Mouse (Mus musculus): ENCODE results near the gene Atp6v1c2.

Atp6v1c2 gene

DNA sequence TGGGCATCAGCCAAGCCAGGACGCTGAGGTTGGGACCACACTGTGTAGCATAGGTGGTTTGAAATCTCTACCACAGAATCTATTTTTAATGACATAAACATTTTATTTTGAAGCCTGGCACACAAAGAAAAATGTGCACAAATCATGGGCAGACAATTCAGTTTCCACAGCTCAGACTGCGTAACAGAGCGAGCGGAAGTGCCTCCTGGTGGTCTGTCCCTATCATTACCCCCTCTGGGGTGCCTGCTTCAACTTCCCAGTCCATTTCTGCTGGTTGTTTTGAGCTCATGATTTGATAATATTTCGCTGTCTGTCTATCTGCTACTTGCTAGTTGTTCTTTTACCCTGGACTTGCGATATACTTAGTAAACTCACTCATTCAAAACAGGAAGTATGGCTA lies 73.6 kb downstream of the Atp6v1c2 start:
- DNase-seq, result no peak

DNA sequence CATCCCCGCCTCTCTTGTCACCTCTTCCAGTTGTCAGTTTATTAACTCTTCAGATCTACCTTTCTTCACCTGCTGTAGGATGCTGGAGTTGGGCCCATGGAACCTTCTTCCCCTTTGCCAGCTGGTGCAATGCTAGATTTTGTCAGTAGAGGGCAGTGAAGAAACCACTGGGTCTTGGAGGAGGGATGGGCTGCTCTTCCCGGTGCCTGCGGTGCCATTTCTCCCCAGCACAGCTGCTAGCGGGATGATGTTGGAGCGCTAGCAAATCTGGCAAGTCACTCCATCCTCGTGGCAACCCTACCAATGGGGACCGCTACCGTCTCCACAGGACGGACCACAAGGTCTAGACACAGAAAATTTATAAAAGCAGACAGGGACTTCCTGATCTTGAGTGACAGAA lies 76.1 kb downstream of the Atp6v1c2 start:
- DNase-seq, result peak; percentile 46

DNA sequence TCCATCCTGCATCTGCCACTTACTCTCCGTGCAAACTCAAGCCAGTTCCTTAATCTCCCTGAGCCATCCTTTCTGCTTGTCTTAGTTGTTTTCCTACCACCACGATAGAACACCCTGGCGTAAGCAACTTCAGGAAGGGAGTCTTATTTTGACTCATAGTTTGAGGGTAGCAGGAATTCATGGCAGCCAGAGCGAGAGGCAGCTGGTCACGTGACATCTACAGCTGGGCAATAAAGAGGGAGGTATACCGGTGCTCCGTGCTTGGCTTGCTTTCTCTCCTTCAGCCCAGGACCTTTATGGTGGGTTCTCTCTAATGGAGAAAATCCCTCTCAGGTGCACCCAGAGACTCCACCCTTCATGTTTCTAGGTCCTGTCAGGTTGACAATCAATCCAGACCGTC lies 78.2 kb downstream of the Atp6v1c2 start:
- DNase-seq, result no peak

DNA sequence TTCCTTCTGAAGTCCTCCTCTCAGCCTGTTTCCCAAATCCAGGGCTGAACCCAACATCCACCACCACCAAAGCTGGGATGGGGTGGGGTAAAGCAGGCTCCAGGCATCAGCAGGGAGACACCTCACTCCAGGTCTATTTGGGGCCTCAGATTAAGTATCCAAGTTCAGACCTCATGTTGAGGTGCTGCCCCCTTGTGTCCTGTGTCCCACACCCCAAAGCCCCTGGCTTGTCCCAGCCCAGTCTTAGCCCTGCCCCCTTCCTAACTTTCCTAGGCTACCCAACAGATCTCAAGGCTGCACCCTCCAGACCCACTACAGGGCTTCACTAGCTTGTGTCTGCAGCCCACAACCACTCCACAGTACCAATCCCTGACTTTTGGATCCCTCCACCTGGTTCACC lies 87.1 kb downstream of the Atp6v1c2 start:
- no peak for DNase-seq

DNA sequence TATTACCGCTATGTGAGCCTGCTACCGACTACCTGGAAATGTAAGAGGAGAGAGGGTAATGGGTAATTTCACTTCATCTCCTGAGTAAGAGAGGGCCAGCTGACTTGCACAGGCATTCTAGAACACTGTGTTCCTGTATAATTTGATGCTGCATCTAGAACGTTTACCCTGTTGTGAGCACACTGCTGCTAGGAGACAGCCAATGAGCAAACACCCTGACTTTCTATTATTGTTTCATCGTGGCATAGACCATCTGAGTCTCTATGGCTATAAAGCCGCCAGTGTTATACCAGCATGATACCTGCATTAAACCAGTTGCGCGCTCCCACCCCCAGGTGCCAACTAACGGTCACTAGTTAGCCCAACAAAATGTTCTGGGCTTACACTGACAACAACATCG lies 87.5 kb downstream of the Atp6v1c2 start:
- DNase-seq, result no peak

DNA sequence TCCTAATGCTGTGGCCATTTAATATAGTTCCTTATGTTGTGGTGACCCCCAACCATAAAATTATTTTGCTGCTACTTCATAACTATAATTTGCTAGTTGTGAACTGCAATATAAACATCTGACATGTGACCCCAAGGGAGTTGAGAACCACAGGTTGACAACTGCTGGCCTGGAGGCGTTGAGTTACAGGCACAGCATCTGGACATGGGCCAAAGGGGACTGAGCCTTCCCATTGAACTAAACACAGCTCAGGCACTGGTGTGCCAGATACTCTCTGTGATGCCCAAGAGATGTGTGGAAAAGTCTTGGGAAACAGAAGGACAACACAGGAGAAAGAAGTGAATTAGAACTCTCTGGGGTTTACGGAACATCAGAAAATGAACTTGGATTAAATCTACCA lies 88.1 kb downstream of the Atp6v1c2 start:
- DNase-seq, result no peak

DNA sequence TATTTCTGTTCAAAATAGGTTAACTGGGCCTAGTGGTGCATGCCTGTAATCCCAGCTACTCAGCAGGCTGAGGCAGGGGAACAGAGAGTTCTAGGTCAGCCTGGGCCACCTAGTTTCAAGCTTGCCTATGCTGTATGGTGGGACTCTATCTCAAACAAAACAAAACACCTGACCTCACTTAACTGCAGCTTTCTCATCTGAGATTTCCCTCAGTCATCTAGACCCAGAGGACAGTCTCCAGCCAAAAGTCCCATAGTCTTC lies 89.8 kb downstream of the Atp6v1c2 start:
- DNase-seq, result no peak

DNA sequence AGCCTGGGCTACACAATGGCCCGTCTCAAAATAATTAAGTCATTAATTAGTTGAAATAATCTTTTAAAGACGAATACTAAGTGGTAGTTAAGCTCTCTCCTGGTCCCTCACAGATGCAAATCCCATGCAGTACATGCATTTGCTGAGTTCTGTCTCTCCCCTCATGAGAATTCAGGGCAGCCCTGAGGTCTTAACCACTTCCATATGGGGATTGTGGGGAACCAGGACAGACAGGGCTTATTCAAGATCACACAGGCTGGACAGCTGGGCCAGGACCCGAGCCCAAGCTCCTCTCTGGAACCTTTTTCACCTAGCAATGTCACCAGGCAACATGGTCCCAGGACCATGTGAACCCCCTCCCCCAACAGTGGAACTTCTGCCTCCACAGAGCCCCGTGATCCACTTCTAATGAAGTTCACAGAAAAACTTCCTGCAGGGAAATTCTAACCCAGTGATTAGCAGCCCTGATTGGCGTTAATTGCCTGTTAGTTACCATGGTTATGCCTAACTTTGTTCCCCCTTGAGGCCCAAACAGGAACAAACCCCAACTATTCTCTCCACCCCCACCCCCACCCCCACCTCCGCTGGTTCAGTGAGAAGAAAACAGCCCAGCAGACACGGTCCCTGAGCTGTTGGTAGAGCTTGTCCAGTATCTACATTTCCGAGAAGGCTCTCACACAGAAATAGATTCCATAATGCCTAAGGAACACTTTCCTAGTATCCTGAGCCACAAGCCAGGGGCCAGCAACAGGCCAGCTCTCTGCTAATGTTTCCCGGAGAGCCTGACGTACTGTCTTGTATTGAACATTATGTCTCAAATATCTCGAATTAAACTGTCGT lies 90.4 kb downstream of the Atp6v1c2 start:
- no peak for DNase-seq

DNA sequence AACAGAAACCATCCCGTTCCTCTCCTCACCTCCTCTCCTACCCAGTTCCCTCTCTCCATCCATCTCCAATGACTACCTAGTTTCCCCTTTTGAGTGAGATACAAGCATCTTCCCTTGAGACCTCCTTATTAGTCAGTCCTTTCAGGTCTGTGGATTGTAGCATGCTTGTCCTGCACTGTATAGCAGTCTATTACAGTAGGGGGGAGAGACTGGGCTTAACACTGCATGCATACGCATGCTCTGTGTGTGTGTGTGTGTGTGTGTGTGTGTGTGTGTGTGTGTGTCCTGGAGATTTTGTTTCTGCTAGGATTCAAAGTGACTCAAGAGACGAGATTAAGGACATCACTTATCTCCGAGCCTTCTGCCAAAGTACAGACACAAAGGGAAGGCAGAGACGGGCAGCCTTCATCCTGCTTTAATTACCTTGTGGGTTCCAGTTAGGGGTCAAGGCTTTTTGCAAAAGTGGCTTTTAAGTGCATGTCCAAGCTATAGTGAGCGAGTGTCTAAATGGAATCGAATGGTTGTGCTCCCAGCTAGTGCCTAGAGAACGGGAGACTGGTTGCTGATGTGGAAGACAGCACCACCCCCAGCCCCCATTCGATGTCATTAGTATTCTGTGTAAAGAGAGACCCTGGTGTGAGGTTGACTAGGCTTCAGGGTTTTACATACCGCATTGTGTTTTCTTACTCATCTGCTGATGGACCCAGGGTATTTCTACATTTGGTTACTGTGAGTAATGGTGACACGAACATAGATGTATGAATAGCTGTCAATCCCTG lies 93.4 kb downstream of the Atp6v1c2 start:
- DNase-seq, result no peak
